Mouse (Mus musculus) megakaryocyte-erythroid progenitor cell, adult 5-6 weeks (primary cell): ENCODE results near the gene A630095N17Rik. TPM values are rescaled to one million over a fixed set of nuclear protein-coding genes. Genes with fewer than 3 reads are reported as not detected.

Source experiments
- ATAC-seq: replicated peaks from 2 replicates; pipeline ENCODE4 v1.8.0; 2016; ENCODE audit warnings: mild to moderate bottlenecking, inconsistent platforms; ENCODE audit not compliant: severe bottlenecking, poor library complexity, low FRiP score, low TSS enrichment
- total RNA-seq, 2 experiments: library from RNA; stranded (forward) in 1 of 2; stranded (reverse) in 1 of 2; fragments of 200-1000, 215-1000 nt in 1 of 2; fragments of >200 nt in 1 of 2; fragmentation: Nextera tagmentation in 1 of 2; gene quantifications; 2 replicates each; pipeline ENCODE4 v1.2.3; 2014 to 2017

Gene A630095N17Rik
- total RNA-seq (2014; fragmentation: Nextera tagmentation): not detected in 2 replicates
- total RNA-seq (2017): not detected in 2 replicates

DNA sequence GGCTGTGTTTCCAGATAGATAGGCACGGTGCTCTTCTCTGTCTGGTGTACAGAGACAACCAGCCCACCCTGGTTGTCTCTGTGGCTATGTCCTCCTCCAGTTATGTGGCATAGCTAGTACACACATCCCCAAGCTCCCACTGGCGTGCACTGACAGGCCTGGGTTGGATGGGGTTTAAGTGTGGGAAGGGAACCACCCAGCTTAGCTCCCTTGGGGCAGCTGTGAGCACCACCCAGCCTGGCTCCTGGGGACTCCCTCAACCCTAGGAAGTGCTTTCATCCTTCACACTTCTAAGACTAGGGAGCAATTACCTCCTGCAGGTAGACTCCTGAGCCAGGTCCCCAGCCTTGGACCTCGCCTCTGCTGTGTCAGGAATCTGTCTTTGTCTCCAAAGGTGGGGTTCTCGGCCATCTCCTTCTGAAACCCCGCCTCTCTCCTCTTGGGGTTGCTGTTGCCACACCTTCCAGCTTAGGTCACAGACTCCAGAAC is at the start of gene A630095N17Rik:
Gene A630095N17Rik (minus strand): TSS at position 439 of the 489 bp plus-strand sequence.
- ATAC-seq: no peak

DNA sequence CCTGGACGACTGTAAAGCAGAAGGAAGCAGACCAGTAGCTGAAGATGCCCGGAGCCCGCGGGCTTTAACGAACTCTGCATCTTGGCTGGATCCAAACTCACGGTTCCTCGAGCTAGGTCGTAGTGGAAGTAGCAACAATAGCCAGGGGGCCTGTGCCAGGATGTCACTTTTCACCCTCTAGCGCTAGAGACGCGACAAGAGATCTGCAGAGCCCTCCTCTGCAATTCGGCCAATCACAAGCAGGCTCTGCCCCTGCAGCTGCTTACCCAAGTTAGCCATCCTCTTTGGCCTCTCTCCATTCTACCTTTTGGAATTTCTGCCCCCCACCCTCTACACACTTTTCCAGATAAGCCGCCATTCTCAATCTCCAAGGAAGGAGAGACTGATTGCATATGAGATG is 46.3 kb upstream of the A630095N17Rik start, which contains the start of gene Resp18:
Gene Resp18 (minus strand): TSS at position 188 of the 400 bp plus-strand sequence.
- no peak for ATAC-seq

DNA sequence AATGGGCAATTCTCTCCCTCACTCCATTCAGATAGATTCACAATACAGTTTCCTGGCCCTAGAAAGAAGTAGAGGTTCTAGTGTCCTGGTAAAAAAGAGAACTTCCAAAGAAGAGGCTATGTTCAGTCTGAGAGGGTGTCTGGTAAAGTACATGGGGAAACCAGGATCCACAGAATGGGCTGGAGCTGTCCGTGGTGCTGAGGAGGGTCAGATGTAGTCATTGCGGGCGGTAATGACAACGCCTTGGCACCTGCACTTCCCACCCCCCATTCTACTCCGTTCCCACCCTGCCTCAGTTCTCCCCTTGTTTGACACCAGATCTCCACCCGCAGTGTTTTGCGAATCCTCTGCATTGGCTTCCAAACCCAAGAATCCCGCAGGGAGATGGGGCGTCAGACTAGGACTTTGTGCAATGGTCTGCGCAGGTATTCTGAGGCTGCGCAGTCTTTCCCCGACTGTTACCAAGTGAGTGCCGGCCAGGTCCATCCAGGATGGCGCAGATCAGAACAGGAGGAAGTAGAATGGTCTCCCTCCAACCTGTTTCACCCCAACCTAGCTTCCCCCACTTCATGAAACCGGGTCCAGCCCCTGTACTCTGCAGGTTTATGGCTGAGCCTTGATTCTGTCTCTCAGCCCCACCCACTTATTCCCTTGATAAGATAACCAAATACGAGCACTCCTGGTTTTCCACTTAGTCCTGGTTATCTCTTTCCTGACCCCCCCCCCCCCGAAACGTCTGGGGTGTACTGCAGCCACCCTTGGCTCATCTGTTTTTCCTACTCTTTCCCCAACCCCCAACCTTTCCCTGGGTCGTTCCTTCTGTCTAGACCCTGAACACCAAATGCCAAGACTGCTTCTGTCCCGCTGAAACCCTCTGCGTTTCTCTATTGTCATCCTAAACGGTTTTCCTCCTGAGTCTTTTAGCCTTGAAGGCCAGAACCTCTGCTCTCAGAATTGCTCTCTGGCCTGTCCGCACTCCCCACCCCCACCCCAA is 45.6 kb upstream of the A630095N17Rik start:
- peak; percentile 55; the same call in 1 of the 2 replicates for ATAC-seq

DNA sequence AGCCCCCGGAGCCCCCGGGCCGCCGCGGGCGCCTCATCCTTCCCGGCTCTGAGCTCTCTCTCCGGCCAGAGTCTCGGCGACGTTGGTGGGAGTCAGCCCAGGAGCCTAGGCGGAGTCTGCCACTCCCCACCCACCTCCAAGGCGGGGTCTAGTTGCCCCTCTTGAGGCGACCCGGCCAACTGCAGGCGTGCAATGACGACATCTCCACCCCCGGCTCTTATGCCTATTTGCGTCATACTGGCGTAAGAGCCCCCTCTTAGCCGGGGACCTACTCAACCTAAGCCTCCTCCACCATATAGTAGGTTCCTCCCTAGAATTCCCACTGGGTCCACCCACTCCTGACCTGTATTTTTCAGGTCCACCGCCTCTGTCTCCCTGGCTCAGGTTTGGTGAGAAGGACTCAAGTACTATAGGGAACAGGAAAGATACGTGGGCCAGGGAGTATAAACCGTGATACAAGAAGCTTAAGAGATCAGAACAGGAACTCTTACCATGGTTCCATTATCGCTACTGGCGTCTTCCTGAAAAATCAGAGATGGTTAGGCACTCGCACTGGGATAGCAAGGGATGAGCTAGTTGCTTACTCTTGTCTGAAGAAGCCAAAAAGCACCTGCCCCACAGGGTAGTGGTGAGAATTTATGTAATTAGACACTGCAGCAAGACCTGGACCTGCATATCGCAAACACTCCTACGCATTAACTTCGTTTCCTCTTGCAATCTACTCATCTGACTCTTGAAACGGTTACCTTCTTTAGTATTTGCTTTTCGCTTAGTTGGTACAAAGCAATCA is 32.4 kb upstream of the A630095N17Rik start, which contains the start of gene Ptprn:
Gene Ptprn (minus strand): TSS at position 412 of the 790 bp plus-strand sequence.
- ATAC-seq: no peak

DNA sequence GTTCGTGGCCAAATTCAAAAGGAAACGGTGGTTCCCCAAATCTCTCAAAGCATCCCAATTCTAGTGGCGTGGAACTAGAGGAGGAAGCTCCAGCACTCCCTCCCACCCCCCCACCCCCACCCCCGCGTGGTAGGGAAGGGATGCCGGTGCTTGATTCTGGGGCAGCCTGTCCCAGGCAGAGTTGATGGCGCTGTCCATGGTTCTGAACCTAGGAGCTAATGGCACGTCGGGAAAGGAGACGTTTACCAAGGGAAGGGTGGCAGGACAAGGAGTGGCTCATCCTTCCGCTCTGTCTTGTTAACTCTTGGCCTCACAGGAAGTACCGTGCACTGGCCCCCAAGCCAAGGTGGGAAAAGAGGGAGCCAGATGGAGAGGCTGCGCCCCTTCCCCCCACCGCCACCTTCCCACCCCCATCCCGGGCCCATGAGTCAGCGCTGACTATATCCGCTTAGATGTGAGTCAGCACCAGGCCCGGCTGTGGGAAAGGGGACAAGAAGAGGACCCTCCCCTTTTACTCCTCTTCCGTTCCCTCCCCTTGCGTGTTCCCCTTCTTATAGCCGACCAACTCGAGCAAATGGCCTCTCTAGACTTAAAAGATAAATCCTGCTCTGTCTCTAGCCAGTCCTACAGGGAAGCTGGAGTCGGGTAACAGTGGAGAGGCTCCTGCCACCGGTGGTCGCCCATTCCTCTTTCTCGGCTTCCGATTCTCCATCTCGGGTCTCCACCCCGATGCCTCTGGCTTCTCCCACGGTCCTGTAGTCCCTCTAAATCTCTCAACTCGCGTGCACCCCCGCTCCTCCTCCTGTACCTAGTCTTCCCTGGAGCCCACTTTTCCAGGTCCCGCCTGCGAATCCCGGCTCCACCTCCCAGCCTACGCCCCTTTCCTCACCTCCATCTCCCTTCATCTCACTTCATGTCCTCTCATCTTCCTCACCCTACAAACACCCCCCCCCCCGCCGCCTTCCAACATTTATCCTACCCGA is 31.4 kb upstream of the A630095N17Rik start:
- ATAC-seq: peak; percentile 81

DNA sequence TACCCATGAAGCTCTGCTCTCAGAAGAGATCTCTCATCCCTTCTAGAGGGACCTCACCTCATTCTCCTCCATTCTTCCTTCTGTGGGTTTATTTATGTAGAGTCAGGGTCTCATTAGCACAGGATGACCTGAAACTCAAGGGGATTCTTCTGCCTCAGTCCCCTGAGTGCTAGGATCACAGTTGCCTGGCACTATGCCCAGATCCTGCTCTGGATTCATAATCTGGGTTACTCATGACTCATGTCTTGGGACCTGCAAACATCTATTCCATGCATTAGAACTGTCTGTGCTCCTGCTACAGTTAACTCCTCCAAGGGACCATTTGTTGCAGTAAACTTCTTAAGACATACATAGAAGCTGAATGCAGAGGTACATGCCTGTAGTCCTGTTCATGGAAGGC is 29.4 kb upstream of the A630095N17Rik start:
- ATAC-seq: no peak

DNA sequence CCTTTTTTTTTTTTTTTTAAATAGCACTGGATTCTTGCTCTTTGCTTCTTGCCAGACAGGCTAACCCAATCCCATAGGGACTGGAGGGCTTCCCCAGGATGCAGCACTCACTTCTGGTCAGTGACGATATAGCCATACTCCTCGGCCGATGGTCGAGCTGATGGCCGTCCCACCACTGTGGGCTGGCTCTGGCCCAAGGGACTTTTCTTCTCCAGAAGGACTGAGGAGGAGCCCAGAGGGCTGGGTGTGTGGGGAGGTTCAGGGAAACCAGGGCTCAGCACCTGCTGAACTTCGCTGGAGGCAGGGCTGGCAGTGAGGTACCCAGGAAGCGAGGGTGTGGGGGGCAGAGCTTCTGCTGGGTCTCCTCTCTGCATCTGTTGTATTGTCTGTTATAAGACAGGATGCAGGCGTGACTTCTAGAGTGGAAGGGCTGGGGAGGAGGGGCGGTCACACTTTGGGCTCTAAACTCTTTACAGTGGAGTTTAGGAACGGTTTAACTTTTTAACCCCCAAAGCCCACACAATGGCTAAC is 23.7 kb upstream of the A630095N17Rik start:
- ATAC-seq: no peak

DNA sequence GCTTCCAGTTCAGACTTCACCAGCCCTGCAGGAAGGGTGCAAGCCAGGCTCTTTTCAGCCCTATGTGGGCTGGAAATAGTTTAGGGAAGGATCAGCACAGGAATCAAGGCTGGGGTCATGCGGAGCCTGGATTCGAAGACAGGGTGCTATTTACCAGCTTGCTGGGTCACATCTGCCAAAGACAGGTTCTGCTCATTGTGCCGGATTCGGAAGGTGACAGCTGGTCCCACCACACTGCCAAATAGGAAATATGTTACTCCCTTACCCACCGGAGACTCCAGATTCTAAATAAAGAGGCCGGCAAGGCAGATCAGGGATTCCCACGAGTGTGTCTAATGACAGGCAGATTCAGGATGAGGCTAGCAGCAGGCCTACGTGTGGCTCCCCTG is 22.7 kb upstream of the A630095N17Rik start:
- no peak for ATAC-seq

DNA sequence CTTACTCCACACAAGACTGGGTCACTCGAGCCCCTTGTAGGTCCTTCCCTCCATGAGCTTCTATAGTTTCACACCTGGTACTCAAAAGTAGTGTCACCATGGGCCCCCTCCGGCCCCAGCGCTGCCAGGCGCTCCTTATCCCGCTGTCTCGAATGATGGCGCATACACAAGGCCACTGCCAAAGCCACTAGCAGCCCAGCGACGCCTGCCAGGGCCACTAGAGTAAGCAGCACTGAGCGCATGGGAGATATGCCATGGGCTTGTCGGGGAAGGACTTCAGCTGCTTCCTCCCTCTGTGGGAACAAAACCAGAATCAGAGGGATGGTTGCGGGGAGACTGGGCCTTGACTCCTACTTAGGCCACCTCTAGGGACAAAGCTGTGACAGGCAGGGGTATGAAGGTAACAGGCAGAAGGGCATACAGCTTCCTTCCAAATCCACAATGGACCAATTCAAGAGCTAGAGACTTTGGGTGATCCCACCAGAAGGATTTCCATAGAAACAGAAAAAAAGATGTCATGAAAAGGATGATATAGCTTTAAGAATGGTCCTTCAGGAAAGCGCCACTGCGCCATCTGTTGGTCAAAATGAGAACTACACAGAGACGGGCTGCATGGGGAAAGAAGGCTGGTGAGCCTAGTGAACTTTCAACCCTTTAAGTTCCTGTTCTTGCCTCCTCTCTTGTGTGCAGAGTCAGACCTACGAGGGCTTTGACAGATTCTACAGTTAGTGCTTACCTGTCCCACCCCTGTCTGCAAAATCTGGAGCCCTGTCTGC is 22.1 kb upstream of the A630095N17Rik start:
- peak; percentile 32; the same call in 1 of the 2 replicates for ATAC-seq

DNA sequence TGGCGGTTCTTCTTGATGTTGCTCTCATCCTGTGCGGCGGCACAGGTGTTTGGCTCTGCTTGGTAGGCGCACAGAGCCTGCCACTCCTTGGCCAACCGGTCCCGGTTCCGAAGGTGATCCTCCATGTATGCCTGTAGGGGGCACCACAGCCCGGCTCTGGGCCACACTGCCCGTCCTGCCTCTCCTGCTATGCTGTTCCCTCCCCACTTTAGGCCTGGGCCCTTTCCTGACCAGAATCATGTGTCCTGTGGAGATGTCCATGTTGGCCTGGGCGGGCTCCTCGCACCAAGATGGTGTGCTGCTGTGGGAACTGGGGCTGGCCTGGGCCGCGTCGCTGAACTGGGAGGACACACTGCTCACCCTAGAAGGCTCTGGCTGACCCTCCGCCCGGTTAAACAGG is 21.1 kb upstream of the A630095N17Rik start:
- ATAC-seq: no peak

DNA sequence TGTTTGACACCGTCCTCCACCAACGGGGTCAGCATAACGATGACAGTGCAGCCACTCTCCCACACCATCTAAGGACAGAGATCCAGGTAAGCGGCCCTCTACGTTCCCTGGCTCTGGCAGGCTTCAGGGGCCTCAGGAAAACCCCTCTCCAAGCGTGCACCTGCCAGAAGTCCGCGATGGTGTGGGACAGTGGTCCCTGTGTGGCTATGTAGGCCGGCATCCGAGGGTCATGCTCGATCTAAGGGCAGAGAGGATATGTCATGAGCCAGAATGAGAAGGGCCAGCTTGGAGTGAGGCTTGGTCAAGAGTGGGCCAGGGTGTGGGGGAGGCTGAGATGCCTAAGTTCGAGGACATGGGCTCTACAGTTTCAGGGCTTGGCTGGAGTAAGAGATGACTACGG is 20.4 kb upstream of the A630095N17Rik start:
- ATAC-seq: no peak

DNA sequence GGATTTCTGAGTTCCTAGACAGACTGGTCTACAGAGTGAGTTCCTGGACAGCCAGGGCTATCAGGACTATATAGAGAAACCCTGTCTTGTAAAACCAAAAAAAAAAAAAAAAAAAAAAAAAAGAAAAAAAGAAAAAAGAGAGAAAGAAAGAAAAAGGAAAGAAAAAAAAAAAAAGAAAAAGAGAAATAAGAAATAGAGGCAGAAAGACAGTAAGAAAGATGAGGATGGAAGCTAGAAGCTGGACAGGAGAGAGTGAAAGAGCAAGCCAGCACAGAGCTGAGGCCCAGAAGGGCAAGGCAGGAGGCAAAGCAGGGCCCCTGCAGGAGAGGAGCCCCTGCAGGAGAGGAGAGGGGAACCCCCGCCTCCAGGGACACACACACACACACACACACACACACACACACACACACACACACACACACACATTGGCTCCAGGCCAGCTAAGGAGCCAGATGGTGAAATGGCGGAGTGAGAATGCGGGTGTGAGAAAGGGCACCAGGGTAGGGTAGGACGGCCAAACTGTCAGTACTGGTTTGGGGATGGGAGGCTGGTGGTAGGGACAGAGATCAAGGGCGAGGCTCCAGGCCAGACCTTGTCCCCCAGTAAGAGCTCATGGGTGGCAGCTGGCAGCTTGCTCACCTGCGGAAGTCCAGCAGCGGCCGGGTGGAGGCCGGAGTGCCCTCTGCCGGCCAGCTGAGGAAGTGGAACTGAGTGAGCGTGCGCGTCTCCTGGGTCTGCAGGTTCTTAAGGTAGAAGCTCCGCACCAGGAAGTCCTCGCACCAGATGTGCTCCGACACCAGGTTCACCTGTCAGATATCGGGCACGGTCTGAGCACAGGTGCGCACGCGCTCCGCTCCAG is 19.4 kb upstream of the A630095N17Rik start:
- ATAC-seq: peak; percentile 65

DNA sequence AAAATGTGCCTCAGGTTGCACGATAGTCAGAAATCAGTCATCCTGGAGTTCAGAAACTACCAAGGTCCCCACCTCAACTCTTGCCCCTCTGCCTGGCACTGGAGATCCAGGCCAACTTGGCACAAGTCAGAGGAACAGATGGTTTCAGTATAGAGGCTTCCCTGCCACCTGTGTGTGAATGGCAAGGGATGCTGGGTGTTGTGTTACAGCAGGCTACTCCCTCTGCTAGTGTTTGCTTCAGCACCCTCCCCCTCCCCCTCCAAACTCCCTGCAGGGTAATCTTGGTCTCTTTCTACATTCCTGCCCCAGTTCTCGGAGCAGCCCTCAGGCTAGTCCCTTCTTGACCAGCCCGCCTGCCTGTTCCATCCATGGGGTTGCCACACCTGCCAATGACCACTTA is 18.6 kb upstream of the A630095N17Rik start:
- ATAC-seq: no peak

DNA sequence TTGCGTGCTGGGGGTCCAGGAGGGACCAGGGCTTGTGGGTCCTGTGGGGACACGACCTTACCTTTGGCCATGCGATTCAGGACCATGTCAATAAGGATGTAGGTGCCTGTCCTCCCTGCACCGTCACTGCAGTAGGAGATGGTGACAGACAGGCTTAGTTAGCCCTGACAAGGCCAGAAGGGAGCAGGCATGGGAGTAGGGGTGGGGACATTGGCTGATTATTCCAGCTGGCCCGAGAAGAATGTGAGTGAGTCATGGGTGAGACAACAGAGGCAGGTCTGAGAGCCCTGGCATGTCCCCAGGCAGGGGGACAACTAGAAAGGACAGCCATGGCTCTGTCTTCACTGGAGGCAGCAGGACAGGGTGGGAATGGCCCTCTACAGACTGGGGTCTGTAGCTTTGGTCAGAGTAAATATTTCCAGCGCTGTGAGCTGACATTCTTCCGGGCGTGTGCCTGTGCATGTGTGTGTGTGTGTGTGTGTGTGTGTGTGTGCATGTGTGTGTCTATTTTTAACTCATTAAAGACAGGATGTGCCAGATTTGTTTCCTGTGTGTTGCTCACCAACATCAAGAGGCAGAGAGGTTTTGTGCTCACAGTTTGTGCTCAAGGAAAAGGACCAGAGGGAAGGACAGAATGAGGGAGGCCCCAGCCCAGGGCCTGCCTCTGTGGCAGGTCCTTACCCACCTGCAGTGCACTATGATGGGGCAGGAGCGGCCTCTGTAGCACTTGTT is 16.3 kb upstream of the A630095N17Rik start:
- ATAC-seq: no peak

DNA sequence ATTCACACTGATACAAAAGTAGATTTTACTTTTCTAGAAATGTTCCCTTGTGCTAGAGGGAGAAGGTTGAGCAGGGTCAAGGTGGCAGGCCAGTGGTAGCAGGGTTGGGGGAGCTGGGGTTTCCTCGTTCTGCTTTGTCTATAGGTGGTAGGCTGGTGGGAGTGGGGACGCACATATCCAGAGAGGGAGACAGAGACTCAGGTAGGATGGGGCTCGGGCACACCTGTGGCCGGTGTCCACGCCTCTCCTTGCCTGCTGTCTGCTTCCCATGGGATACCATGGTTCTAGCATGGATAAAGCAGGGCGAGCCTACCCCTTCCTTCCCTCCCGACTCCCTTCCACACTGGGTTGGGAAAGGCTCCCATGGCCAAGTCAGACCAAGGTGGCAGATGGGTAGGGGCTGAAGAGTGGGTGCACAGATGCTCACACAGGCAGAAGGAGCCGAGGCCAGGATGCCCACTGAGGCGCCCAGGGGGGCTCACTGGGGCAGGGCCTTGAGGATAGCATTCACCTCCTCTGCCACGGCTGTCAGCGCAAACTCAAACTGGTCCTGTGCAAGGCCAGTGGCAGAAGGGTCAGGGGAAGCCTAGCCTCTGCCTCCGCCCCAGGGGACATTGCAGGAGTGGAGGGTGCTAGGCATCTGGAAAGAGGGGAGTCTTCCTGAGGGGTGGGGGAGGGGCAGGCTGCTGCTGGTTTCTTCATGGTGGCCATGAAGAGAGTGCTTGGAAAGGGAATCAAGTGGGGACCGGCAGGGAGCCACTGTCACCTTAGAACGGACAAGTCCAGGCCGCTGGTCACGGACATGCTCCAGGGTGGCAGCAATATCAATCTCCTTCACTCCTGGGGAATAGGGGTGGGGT is 15.4 kb upstream of the A630095N17Rik start:
- no peak for ATAC-seq
